Mouse (Mus musculus) stomach, postnatal 0 days (tissue): ENCODE results near the gene Ddx43.

Source experiments
- CTCF ChIP-seq: IDR thresholded peaks from 2 replicates; pipeline ENCODE4 v1.5.1; 2016; ENCODE audit warnings: antibody characterized with exemption, low read depth, mild to moderate bottlenecking, moderate library complexity
- EP300 ChIP-seq: optimal IDR thresholded peaks from 2 replicates; pipeline ENCODE3; 2016; ENCODE audit warnings: antibody characterized with exemption

DNA sequence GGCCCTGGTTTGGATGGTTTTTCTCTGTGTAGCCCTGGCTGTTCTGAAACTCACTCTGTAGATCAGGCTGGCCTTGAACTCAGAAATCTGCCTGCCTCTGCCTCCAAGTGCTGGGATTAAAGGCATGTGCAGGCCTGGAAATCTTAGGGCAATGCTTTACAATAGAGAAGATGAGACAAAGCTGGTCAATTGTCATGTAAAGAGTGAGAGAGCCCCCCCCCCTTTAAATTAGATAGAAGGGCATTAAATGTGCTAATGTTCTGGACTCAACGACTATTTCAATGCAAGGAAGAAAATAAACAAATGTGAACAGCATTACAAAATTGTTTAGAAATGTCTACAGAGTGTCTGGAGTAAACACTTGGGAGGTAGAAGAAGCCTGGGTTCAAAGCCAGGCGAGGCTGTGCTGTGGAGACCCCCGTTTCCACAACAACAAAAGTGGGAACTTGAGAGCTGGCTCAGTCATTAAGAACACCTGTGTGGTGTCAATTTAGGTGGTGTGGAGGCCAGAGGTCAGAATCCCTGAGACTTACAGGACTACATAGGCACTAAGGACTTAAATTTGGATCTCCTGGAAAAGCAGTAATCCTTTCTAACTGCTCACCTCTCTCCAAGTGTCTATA, 26.8 kb upstream of the Ddx43 start:
- no peak for TF ChIP-seq CTCF
- no peak for TF ChIP-seq EP300
